In the genomic region with DNA sequence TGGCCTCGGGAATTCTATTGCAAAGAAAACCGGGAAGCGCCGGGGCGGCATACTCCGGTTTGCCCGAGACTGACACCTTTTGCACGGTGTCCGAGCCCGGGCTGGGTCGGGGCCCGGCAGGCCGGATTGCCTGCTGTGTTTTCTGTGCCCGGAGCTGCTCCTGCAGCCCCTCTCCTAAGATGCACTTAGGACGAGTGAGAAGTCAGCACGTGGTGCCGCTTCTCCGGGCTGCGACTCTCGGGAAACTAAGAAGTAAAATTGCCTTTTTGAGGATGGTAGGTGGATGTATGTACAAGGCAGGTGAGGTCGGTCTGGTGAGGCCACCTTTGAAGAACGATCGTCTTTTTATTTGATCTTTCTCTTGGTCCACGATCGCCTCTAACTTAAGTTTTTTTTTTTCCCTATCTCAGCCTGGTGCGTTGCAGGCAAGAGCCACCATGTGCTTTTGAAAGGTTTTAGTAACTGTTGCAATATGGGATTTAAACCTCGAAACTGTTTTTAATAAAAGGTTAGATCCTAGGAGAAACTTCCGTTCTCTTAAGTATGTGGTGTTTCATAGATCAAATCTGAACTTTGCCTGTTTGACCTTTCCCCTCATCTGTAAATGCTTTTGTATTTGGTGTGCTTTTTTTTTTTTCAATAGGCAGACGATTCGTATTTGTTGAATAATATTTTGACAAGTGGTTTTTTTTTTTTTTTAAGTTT, we compare ENCODE assay signal across 8 mouse cellular contexts. TPM values are rescaled to one million over a fixed set of nuclear protein-coding genes. Genes with fewer than 3 reads are reported as not detected.
DNase-seq lines count a peak whose midpoint lies in the region; ATAC-seq and TF ChIP-seq lines count a peak whose summit lies in the region.

No protein-coding gene starts in this region.

- H3K9me3 ChIP-seq in heart, embryonic 16.5 days (replicated peaks; ENCODE audit: control insufficient read depth, low read length): no peaks in the 10 kb centered on the region
- no peaks in the 10 kb centered on the region for H3K9me3 ChIP-seq in G1E (replicated peaks)
- H3K9me3 ChIP-seq in hindbrain, embryonic 10.5 days: no peaks in the 10 kb centered on the region
- H3K9me3 ChIP-seq in midbrain, embryonic 13.5 days: no peaks in the 10 kb centered on the region

- peak; percentile 37 for ATAC-seq in heart, embryonic 16.5 days (replicated peaks; ENCODE audit: extremely low read depth, insufficient read depth, low FRiP score)
- no peak for ATAC-seq in G1E (ENCODE audit: extremely low read depth, insufficient number of reproducible peaks, low FRiP score, poor library complexity, severe bottlenecking)
- ATAC-seq in midbrain, embryonic 13.5 days: peak; percentile 71

- 1% methylated on average over 30 of the region's 30 CpGs for WGBS in heart, embryonic 16.5 days
- WGBS in hindbrain, embryonic 10.5 days: under 1% methylated on average over 30 of the region's 30 CpGs
- WGBS in midbrain, embryonic 13.5 days: under 1% methylated on average over 30 of the region's 30 CpGs

- H3K4me2 ChIP-seq in heart, embryonic 16.5 days (ENCODE audit: low read depth, low read length): peak overlapping the region; percentile 82
- H3K4me2 ChIP-seq in midbrain, embryonic 13.5 days (replicated peaks): peak overlapping the region; percentile 84

- H3K9ac ChIP-seq in heart, embryonic 16.5 days (ENCODE audit: low read length): peak overlapping the region; percentile 88
- peak overlapping the region; percentile 92 for H3K9ac ChIP-seq in midbrain, embryonic 13.5 days (replicated peaks)

- intact Hi-C loops in heart, postnatal 25 days (cut with DNase I): loop anchor here (5.0 kb wide), 1 partner anchor 49 kb away; a partner anchor contains a TSS

- peak overlapping the region; percentile 80 for H3K4me3 ChIP-seq in heart, embryonic 16.5 days (ENCODE audit: low read length)
- H3K4me3 ChIP-seq in G1E (ENCODE audit: low read depth, low read length): peak overlapping the region; percentile 94
- H3K4me3 ChIP-seq in hindbrain, embryonic 10.5 days: peak overlapping the region; percentile 89
- H3K4me3 ChIP-seq in midbrain, embryonic 13.5 days (replicated peaks): peak overlapping the region; percentile 88

- DNase-seq in heart, postnatal 25 days (ENCODE audit: low spot score): no peak
- DNase-seq in G1E (ENCODE audit: low spot score): peak; percentile 22
- no peak for DNase-seq in hindbrain, embryonic 10.5 days (ENCODE audit: low spot score)
- DNase-seq in urinary bladder, postnatal 14 days (ENCODE audit: low spot score): no peak
- no peak for DNase-seq in urinary bladder, postnatal 10 days (ENCODE audit: low spot score)
- DNase-seq in adrenal gland, adult (ENCODE audit: inconsistent age in 2 of 2, low spot score in 1 of 2): no peak

- no peak for TF ChIP-seq CTCF in G1E (IDR thresholded peaks at IDR 0.05; ENCODE audit: low read depth, low read length)

- peak overlapping the region; percentile 87 for H3K27ac ChIP-seq in heart, embryonic 16.5 days (ENCODE audit: low read length)
- peak overlapping the region; percentile 99 for H3K27ac ChIP-seq in hindbrain, embryonic 10.5 days
- peak overlapping the region; percentile 94 for H3K27ac ChIP-seq in midbrain, embryonic 13.5 days

- H3K27me3 ChIP-seq in heart, embryonic 16.5 days (ENCODE audit: control insufficient read depth, insufficient read depth, low read length): no peaks in the 10 kb centered on the region
- H3K27me3 ChIP-seq in G1E (ENCODE audit: insufficient read depth, low read length): no peaks in the 10 kb centered on the region
- H3K27me3 ChIP-seq in hindbrain, embryonic 10.5 days (ENCODE audit: insufficient read depth, poor library complexity, severe bottlenecking): peaks cover 5% of the 10 kb centered on the region
- H3K27me3 ChIP-seq in midbrain, embryonic 13.5 days: 0 out of 2 replicates have a peak, but pooled peaks cover 3% of the 10 kb centered on the region

- H3K36me3 ChIP-seq in heart, embryonic 16.5 days (ENCODE audit: control insufficient read depth, insufficient read depth): no peaks in the 10 kb centered on the region
- H3K36me3 ChIP-seq in G1E (replicated peaks): peaks cover 26% of the 10 kb centered on the region
- peaks cover 5% of the 10 kb centered on the region; the same call in 1 of the 2 replicates for H3K36me3 ChIP-seq in hindbrain, embryonic 10.5 days
- H3K36me3 ChIP-seq in midbrain, embryonic 13.5 days: no peaks in the 10 kb centered on the region

- H3K4me1 ChIP-seq in heart, embryonic 16.5 days (ENCODE audit: control insufficient read depth, insufficient read depth, low read length): peaks cover 41% of the 10 kb centered on the region
- H3K4me1 ChIP-seq in G1E (ENCODE audit: insufficient read depth, low read depth, low read length): peaks cover 58% of the 10 kb centered on the region
- H3K4me1 ChIP-seq in hindbrain, embryonic 10.5 days (replicated peaks): peaks cover 59% of the 10 kb centered on the region
- peaks cover 53% of the 10 kb centered on the region for H3K4me1 ChIP-seq in midbrain, embryonic 13.5 days (replicated peaks)

RNA-seq across cellular contexts. Expression of a gene that starts 0.8 kb away (rescaled TPM):
- polyA plus RNA-seq in heart, embryonic 16.5 days (2015; fragmentation: Nextera tagmentation; extraction: Ambion mirVana): 4.5 and 7.6 TPM in 2 replicates
- total RNA-seq in heart, postnatal 25 days (2021): 1 to 10 TPM in 1 of 2 experiments, not detected in 1; 2.7 TPM
- total RNA-seq in G1E (2014; fragmentation: Nextera tagmentation) (not detected in 2 replicates), G1E (2017) (0.05 TPM in 1 of 2 replicates, not detected in the other)
- 0.02 TPM in 2 replicates for polyA plus RNA-seq in G1E (2012)
- 1.7 and 3.2 TPM in 2 replicates for polyA plus RNA-seq in hindbrain, embryonic 10.5 days (2016; fragmentation: Nextera tagmentation; extraction: Ambion mirVana)
- polyA plus RNA-seq in midbrain, embryonic 13.5 days (2015; fragmentation: Nextera tagmentation; extraction: Ambion mirVana): 4.4 and 10.3 TPM in 2 replicates

RNA-seq across cellular contexts. Expression of a gene that starts 1.2 kb away (rescaled TPM):
- 90.7 and 101 TPM in 2 replicates for polyA plus RNA-seq in heart, embryonic 16.5 days (2015; fragmentation: Nextera tagmentation; extraction: Ambion mirVana)
- 10 to 100 TPM; 44.4 to 44.8 TPM for total RNA-seq in heart, postnatal 25 days (2021)
- total RNA-seq in G1E (2014; fragmentation: Nextera tagmentation): 108 and 110 TPM in 2 replicates
- 42.7 and 49.3 TPM in 2 replicates for total RNA-seq in G1E (2017)
- 45.2 and 61.0 TPM in 2 replicates for polyA plus RNA-seq in G1E (2012)
- polyA plus RNA-seq in hindbrain, embryonic 10.5 days (2016; fragmentation: Nextera tagmentation; extraction: Ambion mirVana): 182 and 219 TPM in 2 replicates
- 130 and 137 TPM in 2 replicates for polyA plus RNA-seq in midbrain, embryonic 13.5 days (2015; fragmentation: Nextera tagmentation; extraction: Ambion mirVana)

RNA-seq across cellular contexts. Expression of a gene that starts 49.3 kb away (rescaled TPM):
- 10.8 and 11.4 TPM in 2 replicates for polyA plus RNA-seq in heart, embryonic 16.5 days (2015; fragmentation: Nextera tagmentation; extraction: Ambion mirVana)
- total RNA-seq in heart, postnatal 25 days (2021): 1 to 10 TPM; 2.3 to 3.3 TPM
- total RNA-seq in G1E (2014; fragmentation: Nextera tagmentation): 3.9 and 4.0 TPM in 2 replicates
- total RNA-seq in G1E (2017): 8.7 and 9.6 TPM in 2 replicates
- 7.3 and 8.0 TPM in 2 replicates for polyA plus RNA-seq in G1E (2012)
- polyA plus RNA-seq in hindbrain, embryonic 10.5 days (2016; fragmentation: Nextera tagmentation; extraction: Ambion mirVana): 10.7 and 11.9 TPM in 2 replicates
- 12.7 and 13.0 TPM in 2 replicates for polyA plus RNA-seq in midbrain, embryonic 13.5 days (2015; fragmentation: Nextera tagmentation; extraction: Ambion mirVana)
